Mouse (Mus musculus) kidney, embryonic 14.5 days (tissue): ENCODE measurements around the gene Tlr6. TPM values are rescaled to one million over a fixed set of nuclear protein-coding genes. Genes with fewer than 3 reads are reported as not detected.

Experiments used
- ATAC-seq: fragments of 200-750 bp; cut with Nextera tagmentation; 2 replicates; pipeline ENCODE4 v1.8.0; 2017; ENCODE audit warnings: moderate number of reproducible peaks, mild to moderate bottlenecking, moderate TSS enrichment, moderate library complexity; ENCODE audit not compliant: low FRiP score, low TSS enrichment
- H3K27ac ChIP-seq: fragments of 300-500 bp; sonication (generic); 2 replicates; pipeline ENCODE4 v1.5.1; 2014; ENCODE audit warnings: low read depth, mild to moderate bottlenecking, low read length, moderate library complexity, mixed read lengths
- H3K27me3 ChIP-seq: fragments of 300-500 bp; sonication (generic); 2 replicates; pipeline ENCODE4 v1.6.1; 2014; ENCODE audit warnings: mild to moderate bottlenecking, low read length; ENCODE audit not compliant: control insufficient read depth, insufficient read depth
- H3K36me3 ChIP-seq: fragments of 300-500 bp; sonication (generic); 2 replicates; pipeline ENCODE4 v1.6.1; 2014; ENCODE audit warnings: low read length, mixed read lengths; ENCODE audit not compliant: control insufficient read depth, insufficient read depth
- H3K4me1 ChIP-seq: fragments of 300-500 bp; sonication (generic); 2 replicates; pipeline ENCODE4 v1.6.1; 2014; ENCODE audit warnings: low read length, mixed read lengths; ENCODE audit not compliant: control insufficient read depth, insufficient read depth
- H3K4me2 ChIP-seq: fragments of 300-500 bp; sonication (generic); replicated peaks from 2 replicates; pipeline ENCODE4 v1.6.1; 2014; ENCODE audit warnings: low read depth, mild to moderate bottlenecking, low read length
- H3K4me3 ChIP-seq: fragments of 300-500 bp; sonication (generic); 2 replicates; pipeline ENCODE4 v1.5.1; 2014; ENCODE audit warnings: mild to moderate bottlenecking, low read length
- H3K9ac ChIP-seq: fragments of 300-500 bp; sonication (generic); 2 replicates; pipeline ENCODE4 v1.6.1; 2014; ENCODE audit warnings: low read depth, mild to moderate bottlenecking, low read length, moderate library complexity
- H3K9me3 ChIP-seq: fragments of 300-500 bp; sonication (generic); 2 replicates; pipeline ENCODE4 v1.6.1; 2016; ENCODE audit warnings: low read length; ENCODE audit not compliant: control insufficient read depth
- WGBS: fragments of 180-500 bp; shearing (Covaris S2); extraction: QIAGEN DNeasy Blood & Tissue Kit; methylation state at CpG from one replicate; pipeline ENCODE4 v1.1.7; 2014; 5-methylcytosine and 5-hydroxymethylcytosine counted together
- polyA plus RNA-seq: library from polyadenylated mRNA; unstranded; fragments of >200 nt; fragmentation: Nextera tagmentation; extraction: Ambion mirVana; gene quantifications from 2 replicates; pipeline ENCODE4 v1.2.1, GENCODE M21; 2014

The Tlr6 gene
- polyA plus RNA-seq, 1 experiment from 2014 or later: 0.49 TPM

- Histone ChIP-seq H3K36me3 (no peaks in the 10 kb centered on the region), H3K27me3 (no peaks in the 10 kb centered on the region), H3K4me1 (no peaks in the 10 kb centered on the region), H3K27ac (no peak overlapping the region), H3K4me3 (no peak overlapping the region), H3K4me2 (no peak overlapping the region), H3K9ac (no peak overlapping the region), H3K9me3 (no peaks in the 10 kb centered on the region)
- ATAC-seq: no peak
- WGBS: 84% methylated on average over 8 of the region's 8 CpGs
Measured at GRCm38 (mm10) chr5:64954931-64955330, 5.0 kb downstream of the Tlr6 start.

GRCm38 (mm10) chr5:64951486-64951885 is 8.4 kb downstream of the Tlr6 start:
- WGBS: 90% methylated on average over 5 of the region's 5 CpGs
- Histone ChIP-seq H3K4me1 (no peaks in the 10 kb centered on the region), H3K9ac (no peak overlapping the region), H3K4me2 (no peak overlapping the region), H3K9me3 (no peaks in the 10 kb centered on the region), H3K27ac (no peak overlapping the region), H3K4me3 (no peak overlapping the region), H3K27me3 (no peaks in the 10 kb centered on the region), H3K36me3 (no peaks in the 10 kb centered on the region)
- no peak for ATAC-seq

- no peak for ATAC-seq
- WGBS: 91% methylated on average over 15 of the region's 15 CpGs
- Histone ChIP-seq H3K36me3 (no peaks in the 10 kb centered on the region), H3K27ac (no peak overlapping the region), H3K4me2 (no peak overlapping the region), H3K4me3 (no peak overlapping the region), H3K9ac (no peak overlapping the region), H3K4me1 (no peaks in the 10 kb centered on the region), H3K27me3 (no peaks in the 10 kb centered on the region), H3K9me3 (no peaks in the 10 kb centered on the region)
Measured at GRCm38 (mm10) chr5:64932775-64933174, 27.1 kb downstream of the Tlr6 start.

GRCm38 (mm10) chr5:64932215-64932614 is 27.7 kb downstream of the Tlr6 start:
- Histone ChIP-seq H3K9me3 (no peaks in the 10 kb centered on the region), H3K27me3 (no peaks in the 10 kb centered on the region), H3K4me1 (no peaks in the 10 kb centered on the region), H3K27ac (no peak overlapping the region), H3K4me2 (no peak overlapping the region), H3K36me3 (no peaks in the 10 kb centered on the region), H3K9ac (no peak overlapping the region), H3K4me3 (no peak overlapping the region)
- 58% methylated on average over 3 of the region's 3 CpGs for WGBS
- no peak for ATAC-seq

GRCm38 (mm10) chr5:64922891-64923381 is 37.0 kb downstream of the Tlr6 start:
- no peaks in the 10 kb centered on the region for H3K27me3 ChIP-seq
- H3K27ac ChIP-seq: no peak overlapping the region
- 91% methylated on average over 5 of the region's 5 CpGs for WGBS
- no peak overlapping the region for H3K4me2 ChIP-seq
- no peaks in the 10 kb centered on the region for H3K9me3 ChIP-seq
- no peak overlapping the region for H3K9ac ChIP-seq
- no peak for ATAC-seq
- H3K4me1 ChIP-seq: no peaks in the 10 kb centered on the region
- H3K4me3 ChIP-seq: no peak overlapping the region
- H3K36me3 ChIP-seq: no peaks in the 10 kb centered on the region

- no peaks in the 10 kb centered on the region for H3K27me3 ChIP-seq
- 92% methylated on average over 6 of the region's 6 CpGs for WGBS
- H3K36me3 ChIP-seq: no peaks in the 10 kb centered on the region
- H3K4me2 ChIP-seq: no peak overlapping the region
- peaks cover 3% of the 10 kb centered on the region; the same call in 1 of the 2 replicates for H3K9me3 ChIP-seq
- no peaks in the 10 kb centered on the region for H3K4me1 ChIP-seq
- no peak overlapping the region for H3K27ac ChIP-seq
- no peak for ATAC-seq
- H3K9ac ChIP-seq: no peak overlapping the region
- H3K4me3 ChIP-seq: no peak overlapping the region
Measured at GRCm38 (mm10) chr5:64918616-64919597, 41.0 kb downstream of the Tlr6 start.

- Histone ChIP-seq H3K9me3 (peaks cover 3% of the 10 kb centered on the region; the same call in 1 of the 2 replicates), H3K36me3 (no peaks in the 10 kb centered on the region), H3K4me1 (no peaks in the 10 kb centered on the region), H3K27ac (no peak overlapping the region), H3K4me3 (no peak overlapping the region), H3K27me3 (no peaks in the 10 kb centered on the region), H3K4me2 (no peak overlapping the region), H3K9ac (no peak overlapping the region)
- WGBS: 72% methylated on average over 11 of the region's 11 CpGs
- ATAC-seq: no peak
Measured at GRCm38 (mm10) chr5:64917721-64918120, 42.2 kb downstream of the Tlr6 start.

- no peak for ATAC-seq
- no peak overlapping the region for H3K4me2 ChIP-seq
- H3K27me3 ChIP-seq: no peaks in the 10 kb centered on the region
- H3K4me1 ChIP-seq: no peaks in the 10 kb centered on the region
- no peak overlapping the region for H3K27ac ChIP-seq
- H3K9me3 ChIP-seq: peaks cover 3% of the 10 kb centered on the region; the same call in 1 of the 2 replicates
- no peaks in the 10 kb centered on the region for H3K36me3 ChIP-seq
- no peak overlapping the region for H3K9ac ChIP-seq
- WGBS: 95% methylated on average over 9 of the region's 9 CpGs
- H3K4me3 ChIP-seq: no peak overlapping the region
Measured at GRCm38 (mm10) chr5:64917161-64917560, 42.7 kb downstream of the Tlr6 start.

- Histone ChIP-seq H3K27ac (no peak overlapping the region), H3K9ac (no peak overlapping the region), H3K4me1 (no peaks in the 10 kb centered on the region), H3K27me3 (no peaks in the 10 kb centered on the region), H3K4me3 (no peak overlapping the region), H3K4me2 (no peak overlapping the region), H3K9me3 (no peaks in the 10 kb centered on the region), H3K36me3 (no peaks in the 10 kb centered on the region)
- ATAC-seq: no peak
- 57% methylated on average over 6 of the region's 6 CpGs for WGBS
Measured at GRCm38 (mm10) chr5:64908585-64909284, 51.2 kb downstream of the Tlr6 start.
